Mouse (Mus musculus) testis, postnatal 14 days (tissue): ENCODE measurements at regions not wholly inside any gene's neighbourhood (a gene's known extent, or its start where the extent isn't known, plus 50 kb on each side); places are given as distances from the start of the nearest gene placed in this dataset.

Source experiments
- DNase-seq: peaks from one replicate; pipeline ENCODE4 v3.0.0; 2021; ENCODE audit warnings: low spot score

- DNase-seq: no peak
These were observed 319.2 kb downstream of the Lmx1a start for GRCm38 (mm10) chr1:168008216-168008615.

- no peak for DNase-seq
These were observed 321.4 kb downstream of the Lmx1a start for GRCm38 (mm10) chr1:168010416-168010815.

GRCm38 (mm10) chr1:168012069-168012468, 323.0 kb downstream of the Lmx1a start:
- no peak for DNase-seq

- DNase-seq: no peak
These were observed 323.6 kb downstream of the Lmx1a start for GRCm38 (mm10) chr1:168012611-168013010.

GRCm38 (mm10) chr1:168016375-168016890, 327.4 kb downstream of the Lmx1a start:
- DNase-seq: no peak

- DNase-seq: no peak
These were observed 337.4 kb downstream of the Lmx1a start for GRCm38 (mm10) chr1:168026481-168026880.

- no peak for DNase-seq
These were observed 355.7 kb downstream of the Lmx1a start for GRCm38 (mm10) chr1:168044765-168045164.

- DNase-seq: no peak
These were observed 357.3 kb downstream of the Lmx1a start for GRCm38 (mm10) chr1:168046347-168046746.

GRCm38 (mm10) chr1:168046749-168047148, 357.7 kb downstream of the Lmx1a start:
- no peak for DNase-seq

GRCm38 (mm10) chr1:168049965-168050364, 360.9 kb downstream of the Lmx1a start:
- DNase-seq: no peak

- DNase-seq: no peak
These were observed 367.4 kb downstream of the Lmx1a start for GRCm38 (mm10) chr1:168056479-168056878.

GRCm38 (mm10) chr1:168057479-168057878, 368.4 kb downstream of the Lmx1a start:
- DNase-seq: no peak

- no peak for DNase-seq
These were observed 369.7 kb downstream of the Lmx1a start for GRCm38 (mm10) chr1:168058769-168059168.

GRCm38 (mm10) chr1:168064065-168064664, 367.9 kb downstream of the Pbx1 start:
- DNase-seq: no peak

GRCm38 (mm10) chr1:168065598-168066041, 366.4 kb downstream of the Pbx1 start:
- DNase-seq: no peak

GRCm38 (mm10) chr1:168066810-168067209, 365.3 kb downstream of the Pbx1 start:
- DNase-seq: peak; percentile 14

GRCm38 (mm10) chr1:168068003-168068919, 363.8 kb downstream of the Pbx1 start:
- DNase-seq: no peak

- no peak for DNase-seq
These were observed 363.0 kb downstream of the Pbx1 start for GRCm38 (mm10) chr1:168068920-168069590.
